Mouse (Mus musculus) liver, embryonic 12.5 days (tissue): ENCODE measurements around the gene Adk. TPM values are rescaled to one million over a fixed set of nuclear protein-coding genes. Genes with fewer than 3 reads are reported as not detected.

Experiments
- ATAC-seq: fragments of 200-750 bp; cut with Nextera tagmentation; 2 replicates; pipeline ENCODE4 v1.8.0; 2017; ENCODE audit warnings: moderate number of reproducible peaks, mild to moderate bottlenecking, moderate library complexity
- H3K27ac ChIP-seq: fragments of 300-500 bp; sonication (generic); 2 replicates; pipeline ENCODE4 v1.5.1; 2016; ENCODE audit warnings: mild to moderate bottlenecking
- H3K27me3 ChIP-seq: fragments of 300-500 bp; sonication (generic); replicated peaks from 2 replicates; pipeline ENCODE4 v1.6.1; 2016; ENCODE audit warnings: mild to moderate bottlenecking, moderate library complexity
- H3K36me3 ChIP-seq: fragments of 300-500 bp; sonication (generic); 2 replicates; pipeline ENCODE4 v1.6.1; 2016; ENCODE audit warnings: mild to moderate bottlenecking, moderate library complexity
- H3K4me1 ChIP-seq: fragments of 300-500 bp; sonication (generic); 2 replicates; pipeline ENCODE4 v1.6.1; 2016
- H3K4me2 ChIP-seq: fragments of 300-500 bp; sonication (generic); 2 replicates; pipeline ENCODE4 v1.6.1; 2016; ENCODE audit warnings: mild to moderate bottlenecking, moderate library complexity
- H3K4me3 ChIP-seq: fragments of 300-500 bp; sonication (generic); 2 replicates; pipeline ENCODE4 v1.5.1; 2016; ENCODE audit warnings: mild to moderate bottlenecking, moderate library complexity
- H3K9ac ChIP-seq: fragments of 300-500 bp; sonication (generic); 2 replicates; pipeline ENCODE4 v1.6.1; 2016; ENCODE audit warnings: mild to moderate bottlenecking, moderate library complexity
- H3K9me3 ChIP-seq: fragments of 300-500 bp; sonication (generic); replicated peaks from 2 replicates; pipeline ENCODE4 v1.6.1; 2016; ENCODE audit warnings: mild to moderate bottlenecking, moderate library complexity
- WGBS: fragments of 180-500 bp; shearing (Covaris S2); methylation state at CpG from one replicate; pipeline ENCODE4 v1.1.7; 2016; ENCODE audit not compliant: insufficient replicate concordance; 5-methylcytosine and 5-hydroxymethylcytosine counted together
- polyA plus RNA-seq: library from polyadenylated mRNA; unstranded; fragments of >200 nt; fragmentation: Nextera tagmentation; extraction: Ambion mirVana; gene quantifications from 2 replicates; pipeline ENCODE4 v1.2.1, GENCODE M21; 2016

Gene Adk
- polyA plus RNA-seq, 1 experiment from 2014 or later, result 206 TPM

DNA sequence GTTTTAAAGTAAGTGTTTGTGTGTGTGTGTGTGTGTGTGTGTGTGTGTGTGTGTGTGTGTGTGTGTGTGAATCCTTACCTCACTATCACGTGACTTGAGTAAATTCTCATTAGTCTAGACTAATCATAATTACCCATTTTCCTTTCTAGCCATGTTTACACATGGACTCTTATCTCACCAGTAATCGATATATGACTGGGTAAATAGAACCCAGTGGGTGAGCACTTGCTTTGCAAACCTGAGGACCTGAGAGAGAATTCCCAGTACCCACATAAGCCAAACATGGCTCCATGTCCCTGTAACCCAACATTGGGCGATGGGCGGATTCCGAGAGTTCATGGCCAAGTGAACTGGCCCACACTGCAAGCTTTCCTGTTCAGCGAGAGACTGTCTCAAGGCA, 74.8 kb downstream of the Adk start:
- Histone ChIP-seq H3K4me3 (no peak overlapping the region), H3K4me1 (peaks cover 11% of the 10 kb centered on the region; the same call in 1 of the 2 replicates), H3K9me3 (no peaks in the 10 kb centered on the region), H3K27ac (no peak overlapping the region), H3K27me3 (no peaks in the 10 kb centered on the region), H3K4me2 (no peak overlapping the region), H3K36me3 (peaks cover 9% of the 10 kb centered on the region), H3K9ac (no peak overlapping the region)
- ATAC-seq, result no peak
- 81% methylated on average over 6 of the region's 6 CpGs for WGBS

DNA sequence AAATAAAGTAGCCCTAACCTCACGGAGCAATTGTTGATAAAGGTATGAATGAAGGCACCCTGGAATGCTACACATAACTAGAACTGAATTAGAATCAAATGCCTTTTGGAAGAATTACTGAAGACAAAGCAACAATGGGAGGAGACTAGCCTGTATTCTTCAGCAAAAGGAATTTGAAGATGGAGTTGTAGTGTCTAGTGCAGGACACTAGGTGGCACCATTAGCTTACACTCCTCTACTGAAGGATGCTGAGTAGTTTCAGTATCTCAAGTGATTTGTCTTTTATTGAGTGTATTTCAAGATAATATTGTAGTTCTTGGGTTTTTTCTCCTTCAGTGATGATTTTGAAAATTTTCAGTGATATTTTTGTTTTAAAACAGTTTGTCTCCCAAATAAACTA, 84.5 kb downstream of the Adk start:
- ATAC-seq, result no peak
- Histone ChIP-seq H3K4me2 (no peak overlapping the region), H3K27me3 (no peaks in the 10 kb centered on the region), H3K4me3 (no peak overlapping the region), H3K4me1 (no peaks in the 10 kb centered on the region), H3K9me3 (no peaks in the 10 kb centered on the region), H3K27ac (no peak overlapping the region), H3K9ac (no peak overlapping the region), H3K36me3 (peaks cover 5% of the 10 kb centered on the region)
- 36% methylated on average over 1 of the region's 1 CpGs for WGBS

DNA sequence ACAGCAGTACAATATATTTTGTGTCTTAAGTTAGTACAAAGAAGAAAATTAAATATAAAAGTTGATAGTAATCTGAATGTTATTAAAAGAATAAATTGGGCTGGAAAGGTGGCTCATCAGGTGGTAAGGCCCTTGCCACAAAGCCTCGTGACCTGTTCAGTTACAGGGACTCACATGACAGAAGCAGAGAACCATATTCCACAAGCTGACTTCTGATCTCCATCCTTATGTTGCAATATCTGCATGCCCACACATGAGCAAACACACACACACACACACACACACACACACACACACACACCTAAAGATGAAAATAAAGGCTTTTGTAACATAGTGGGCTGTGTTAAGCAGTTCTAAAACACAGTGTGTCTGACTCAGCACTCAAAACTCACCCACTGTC, 90.2 kb downstream of the Adk start:
- no peak overlapping the region for H3K27ac ChIP-seq
- WGBS, result 67% methylated on average over 1 of the region's 1 CpGs
- H3K9ac ChIP-seq, result no peak overlapping the region
- 0 out of 2 replicates have a peak, but pooled peaks cover 3% of the 10 kb centered on the region for H3K4me1 ChIP-seq
- H3K4me2 ChIP-seq, result no peak overlapping the region
- H3K27me3 ChIP-seq, result no peaks in the 10 kb centered on the region
- H3K36me3 ChIP-seq, result no peaks in the 10 kb centered on the region
- ATAC-seq, result no peak
- no peaks in the 10 kb centered on the region for H3K9me3 ChIP-seq
- no peak overlapping the region for H3K4me3 ChIP-seq

DNA sequence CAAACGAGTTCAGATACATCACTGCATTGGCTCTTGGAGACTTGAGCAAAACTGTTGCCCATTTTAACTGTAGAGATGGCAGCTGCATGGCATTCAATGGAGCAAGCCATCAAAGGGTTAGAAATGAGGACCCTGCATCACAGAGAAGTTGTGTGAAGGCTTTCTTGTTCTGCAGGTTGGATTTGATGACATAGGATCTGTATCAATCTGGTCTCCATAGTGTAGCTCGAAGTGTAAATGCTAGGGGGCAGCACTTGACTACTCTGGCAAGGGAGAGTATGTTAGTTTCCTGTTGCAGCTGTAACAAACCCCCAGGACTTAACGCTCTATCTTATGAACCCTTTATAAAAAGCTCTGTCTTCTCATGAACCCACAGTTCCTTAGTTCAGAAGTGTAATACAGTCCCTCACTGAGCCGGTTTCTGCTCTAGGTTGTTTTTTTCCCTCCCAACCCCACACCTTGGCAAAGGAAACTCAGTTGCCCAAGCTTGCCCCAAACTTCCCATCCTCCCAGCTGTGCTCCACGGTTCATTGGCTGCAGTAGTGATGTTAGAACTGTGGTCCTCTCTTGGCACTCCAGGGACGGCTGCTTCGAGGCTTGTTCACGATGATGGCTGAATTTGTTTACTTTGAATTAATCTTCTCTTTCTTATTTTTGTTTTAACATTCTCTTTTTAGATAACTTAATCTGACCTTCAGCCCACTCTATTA, 91.2 kb downstream of the Adk start:
- Histone ChIP-seq H3K9me3 (no peaks in the 10 kb centered on the region), H3K27ac (no peak overlapping the region), H3K4me2 (no peak overlapping the region), H3K36me3 (no peaks in the 10 kb centered on the region), H3K9ac (no peak overlapping the region), H3K27me3 (no peaks in the 10 kb centered on the region), H3K4me3 (no peak overlapping the region), H3K4me1 (0 out of 2 replicates have a peak, but pooled peaks cover 3% of the 10 kb centered on the region)
- WGBS, result 75% methylated on average over 8 of the region's 8 CpGs
- ATAC-seq, result no peak

DNA sequence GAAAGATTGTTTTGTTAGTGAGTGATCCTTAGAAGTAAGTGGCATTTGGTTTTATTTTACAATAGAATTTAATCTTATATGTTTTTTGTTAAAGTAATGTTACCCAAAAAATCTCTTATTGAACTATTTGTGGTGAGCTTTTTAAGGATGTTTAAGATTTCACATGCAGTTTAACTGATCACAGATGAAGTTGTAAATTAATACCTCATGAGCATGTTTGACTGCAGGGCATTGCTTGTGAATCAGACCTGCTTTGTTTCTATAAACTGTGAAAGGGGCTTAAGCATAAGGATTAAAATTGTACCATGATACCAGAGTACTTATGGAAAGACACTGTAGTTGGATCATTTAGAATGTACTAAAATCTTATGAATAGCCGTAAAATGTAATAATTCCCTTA, 94.8 kb downstream of the Adk start:
- H3K9ac ChIP-seq, result no peak overlapping the region
- H3K36me3 ChIP-seq, result no peaks in the 10 kb centered on the region
- H3K27me3 ChIP-seq, result no peaks in the 10 kb centered on the region
- 0 out of 2 replicates have a peak, but pooled peaks cover 3% of the 10 kb centered on the region for H3K4me1 ChIP-seq
- H3K27ac ChIP-seq, result no peak overlapping the region
- 91% methylated on average over 1 of the region's 1 CpGs for WGBS
- H3K4me3 ChIP-seq, result no peak overlapping the region
- ATAC-seq, result no peak
- no peak overlapping the region for H3K4me2 ChIP-seq
- H3K9me3 ChIP-seq, result no peaks in the 10 kb centered on the region

DNA sequence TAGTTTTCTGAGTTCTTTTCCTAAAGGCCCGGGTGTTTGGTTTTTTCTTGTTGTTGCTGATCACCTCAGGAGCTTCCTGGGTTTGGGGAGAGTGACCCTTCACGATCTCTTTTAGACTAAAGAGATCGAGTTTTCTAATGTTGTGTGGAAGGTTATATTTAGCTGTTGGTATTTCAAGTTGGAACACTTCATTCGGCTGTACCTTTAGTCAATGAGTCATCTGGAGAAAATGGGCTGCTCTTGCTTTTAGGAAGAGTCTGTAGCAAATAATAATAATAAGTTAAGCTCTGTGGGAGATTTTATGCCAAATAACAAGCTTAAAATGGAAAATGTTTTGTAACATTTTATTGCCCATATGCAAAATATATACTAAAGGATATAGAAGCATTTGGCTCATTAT, 97.9 kb downstream of the Adk start:
- no peak overlapping the region for H3K4me2 ChIP-seq

DNA sequence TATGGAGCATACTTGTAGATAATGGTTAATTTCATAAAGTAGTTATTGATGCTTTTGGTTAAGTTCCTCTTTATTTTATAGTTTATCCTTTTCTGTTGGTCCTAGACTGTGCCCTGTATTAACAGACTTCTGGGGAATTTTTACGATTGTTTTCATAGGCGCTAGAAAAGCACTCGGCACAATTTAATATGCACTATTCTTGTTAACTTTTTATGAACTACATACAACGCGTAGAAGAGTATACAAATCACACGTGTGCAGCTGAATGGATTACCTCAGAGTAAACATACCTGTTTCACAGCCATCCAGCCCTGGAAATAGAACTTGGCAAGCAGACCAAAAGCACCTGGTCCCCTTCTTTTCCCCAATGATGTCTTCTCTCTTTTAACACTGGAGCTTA, 99.7 kb downstream of the Adk start:
- H3K4me3 ChIP-seq, result no peak overlapping the region

More for the DNA sequence above, 97.9 kb downstream of the Adk start:
- H3K9ac ChIP-seq, result no peak overlapping the region
- H3K9me3 ChIP-seq, result no peaks in the 10 kb centered on the region
- H3K36me3 ChIP-seq, result no peaks in the 10 kb centered on the region
- H3K27ac ChIP-seq, result no peak overlapping the region
- 64% methylated on average over 4 of the region's 4 CpGs for WGBS
- ATAC-seq, result no peak
- H3K27me3 ChIP-seq, result no peaks in the 10 kb centered on the region
- 0 out of 2 replicates have a peak, but pooled peaks cover 4% of the 10 kb centered on the region for H3K4me1 ChIP-seq
- H3K4me3 ChIP-seq, result no peak overlapping the region

DNA sequence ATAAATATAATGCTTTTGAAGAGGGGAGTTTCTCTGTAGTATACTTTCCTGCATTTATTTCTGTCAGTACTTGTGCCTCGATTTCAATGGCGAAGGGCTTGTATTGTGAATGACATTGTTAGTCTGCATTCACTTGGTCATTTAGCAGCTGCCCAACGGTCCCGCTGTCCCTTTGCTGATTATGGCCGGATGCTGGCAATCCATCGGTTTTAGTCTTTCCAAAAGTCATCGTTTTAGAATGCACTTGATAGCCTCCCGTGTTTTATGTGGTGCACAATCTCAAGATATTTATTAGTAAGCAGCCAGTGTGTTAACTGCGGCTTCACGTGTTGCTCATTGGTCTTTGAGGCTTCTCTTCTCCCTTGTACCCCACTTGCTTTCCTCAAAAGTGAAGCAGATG, 113.3 kb downstream of the Adk start:
- no peak for ATAC-seq
- WGBS, result 89% methylated on average over 10 of the region's 10 CpGs
- no peaks in the 10 kb centered on the region for H3K36me3 ChIP-seq

More for the DNA sequence above, 99.7 kb downstream of the Adk start:
- 80% methylated on average over 6 of the region's 6 CpGs for WGBS
- Histone ChIP-seq H3K9me3 (no peaks in the 10 kb centered on the region), H3K4me1 (0 out of 2 replicates have a peak, but pooled peaks cover 4% of the 10 kb centered on the region), H3K27ac (no peak overlapping the region), H3K36me3 (no peaks in the 10 kb centered on the region), H3K27me3 (no peaks in the 10 kb centered on the region), H3K4me2 (no peak overlapping the region), H3K9ac (no peak overlapping the region)
- ATAC-seq, result no peak

DNA sequence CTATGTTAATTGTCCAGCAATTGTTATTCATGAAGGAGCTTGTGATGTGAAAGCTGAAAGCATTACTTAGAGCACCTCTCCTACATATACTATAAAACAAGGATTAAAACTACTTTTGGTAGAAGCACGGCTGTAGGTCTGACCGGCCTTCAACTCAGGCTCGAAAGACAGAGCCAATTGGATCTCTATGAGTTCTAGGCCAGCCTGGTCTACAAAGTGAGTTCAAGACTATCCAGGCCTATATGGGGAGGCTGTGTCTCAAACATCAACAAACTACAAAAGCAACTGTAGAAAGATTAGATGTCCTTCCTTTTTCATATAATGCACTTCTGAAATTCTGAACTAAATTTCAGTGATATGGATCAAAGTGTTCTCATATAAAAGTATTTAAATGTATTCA, 113.7 kb downstream of the Adk start:
- no peaks in the 10 kb centered on the region for H3K4me1 ChIP-seq

More for the DNA sequence above, 113.3 kb downstream of the Adk start:
- no peak overlapping the region for H3K4me3 ChIP-seq
- H3K9me3 ChIP-seq, result no peaks in the 10 kb centered on the region
- no peak overlapping the region for H3K9ac ChIP-seq
- H3K27ac ChIP-seq, result no peak overlapping the region
- H3K27me3 ChIP-seq, result no peaks in the 10 kb centered on the region
- H3K4me2 ChIP-seq, result no peak overlapping the region
- H3K4me1 ChIP-seq, result no peaks in the 10 kb centered on the region

DNA sequence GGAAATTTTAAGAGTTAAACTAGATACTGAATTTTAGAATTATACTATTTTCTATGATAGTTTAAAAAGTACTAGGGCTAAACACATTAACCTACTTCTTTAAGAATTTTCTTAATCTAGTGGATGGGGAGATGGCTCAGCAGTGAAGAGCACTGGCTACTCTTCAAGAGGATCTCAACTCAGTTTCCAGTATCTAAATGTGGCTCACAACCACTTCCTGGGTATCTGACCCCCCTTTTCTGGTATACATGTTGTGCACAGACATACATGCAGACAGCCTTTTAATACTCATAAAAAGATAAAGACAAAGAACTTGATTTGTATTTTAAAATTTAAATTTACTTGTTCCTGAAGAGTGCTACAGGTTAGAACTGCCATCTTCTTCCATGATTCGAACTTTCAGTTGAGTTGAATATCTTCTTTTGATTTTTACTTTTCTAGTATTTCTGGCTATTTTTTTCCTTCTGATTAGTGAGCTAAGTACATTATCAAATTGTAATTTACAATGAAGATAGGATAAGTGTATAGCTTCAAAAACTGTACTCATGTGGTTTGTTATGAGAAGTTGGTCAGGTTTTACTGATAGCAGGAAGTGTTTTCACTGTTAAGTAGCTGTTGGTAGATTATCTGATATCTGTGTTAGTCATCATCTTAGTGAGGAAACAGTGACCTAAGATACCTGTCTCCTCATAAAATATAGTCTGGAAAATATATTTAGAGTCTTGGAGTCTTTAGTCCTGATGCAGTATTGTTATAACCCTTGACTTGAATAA, 121.8 kb downstream of the Adk start:
- 76% methylated on average over 1 of the region's 1 CpGs for WGBS
- Histone ChIP-seq H3K4me3 (no peak overlapping the region), H3K4me2 (no peak overlapping the region), H3K36me3 (peaks cover 5% of the 10 kb centered on the region; the same call in 1 of the 2 replicates), H3K4me1 (no peaks in the 10 kb centered on the region), H3K27ac (no peak overlapping the region), H3K27me3 (no peaks in the 10 kb centered on the region), H3K9ac (no peak overlapping the region), H3K9me3 (no peaks in the 10 kb centered on the region)
- no peak for ATAC-seq

More for the DNA sequence above, 113.7 kb downstream of the Adk start:
- H3K4me3 ChIP-seq, result no peak overlapping the region
- no peaks in the 10 kb centered on the region for H3K9me3 ChIP-seq
- H3K9ac ChIP-seq, result no peak overlapping the region
- WGBS, result 85% methylated on average over 3 of the region's 3 CpGs
- H3K27ac ChIP-seq, result no peak overlapping the region
- no peak for ATAC-seq
- no peaks in the 10 kb centered on the region for H3K27me3 ChIP-seq
- no peaks in the 10 kb centered on the region for H3K36me3 ChIP-seq
- no peak overlapping the region for H3K4me2 ChIP-seq

DNA sequence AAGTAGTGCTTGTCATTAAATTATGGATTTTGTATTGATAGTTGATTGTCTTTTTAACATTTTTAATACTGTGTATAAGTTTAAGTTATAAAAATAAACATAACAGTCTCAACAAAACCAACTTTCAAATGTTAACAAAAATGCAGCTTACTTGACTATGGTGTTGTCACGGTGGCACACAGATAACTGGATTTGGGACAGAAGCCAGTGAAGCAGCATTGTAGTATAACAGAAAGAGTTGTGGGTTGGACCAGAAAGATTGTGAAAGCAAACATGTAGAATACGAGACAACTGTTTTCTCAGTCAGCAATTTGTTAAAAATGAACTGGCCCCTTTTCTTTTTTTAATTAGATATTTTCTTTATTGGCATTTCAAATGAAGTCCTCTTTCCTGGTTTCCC, 122.4 kb downstream of the Adk start:
- Histone ChIP-seq H3K4me2 (no peak overlapping the region), H3K27me3 (no peaks in the 10 kb centered on the region), H3K27ac (no peak overlapping the region), H3K9ac (no peak overlapping the region), H3K4me1 (no peaks in the 10 kb centered on the region), H3K36me3 (peaks cover 5% of the 10 kb centered on the region; the same call in 1 of the 2 replicates), H3K4me3 (no peak overlapping the region), H3K9me3 (no peaks in the 10 kb centered on the region)
- ATAC-seq, result no peak
- WGBS, result 77% methylated on average over 2 of the region's 2 CpGs

DNA sequence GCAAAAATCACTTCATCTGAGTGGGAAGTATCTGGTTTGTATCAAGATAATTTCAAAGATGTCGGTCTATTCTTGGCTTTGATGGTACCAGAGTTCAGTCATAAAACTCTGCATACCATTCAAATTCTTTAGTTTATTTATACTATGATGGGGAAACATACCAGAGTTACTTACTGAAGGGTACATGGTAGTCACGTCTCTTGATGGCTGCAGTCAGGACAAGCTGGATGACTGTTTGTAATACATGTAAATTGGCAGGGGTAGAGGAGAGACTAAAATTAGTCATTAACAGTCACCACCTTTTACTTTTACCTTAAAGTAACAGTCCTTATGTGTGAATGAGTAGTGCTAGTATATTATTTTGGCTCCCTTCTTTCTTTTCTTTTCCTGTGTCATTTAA, 125.4 kb downstream of the Adk start:
- ATAC-seq, result no peak
- H3K27ac ChIP-seq, result no peak overlapping the region
- H3K9me3 ChIP-seq, result no peaks in the 10 kb centered on the region
- no peaks in the 10 kb centered on the region for H3K27me3 ChIP-seq
- 0 out of 2 replicates have a peak, but pooled peaks cover 3% of the 10 kb centered on the region for H3K36me3 ChIP-seq
- no peak overlapping the region for H3K4me2 ChIP-seq
- WGBS, result 65% methylated on average over 2 of the region's 2 CpGs
- H3K4me3 ChIP-seq, result no peak overlapping the region
- no peaks in the 10 kb centered on the region for H3K4me1 ChIP-seq
- H3K9ac ChIP-seq, result no peak overlapping the region
